Mouse (Mus musculus) hindbrain, postnatal 0 days (tissue): ENCODE measurements around the gene Zkscan5. TPM values are rescaled to one million over a fixed set of nuclear protein-coding genes. Genes with fewer than 3 reads are reported as not detected.

Experiments used
- ATAC-seq: fragments of 200-750 bp; cut with Nextera tagmentation; 2 replicates; pipeline ENCODE4 v1.8.0; 2017; ENCODE audit warnings: mild to moderate bottlenecking, moderate TSS enrichment, moderate library complexity
- DNase-seq: peaks from one replicate; pipeline ENCODE4 v3.0.0-alpha.2; 2015; ENCODE audit warnings: low spot score
- H3K27ac ChIP-seq: fragments of 300-500 bp; sonication (generic); 2 replicates; pipeline ENCODE4 v1.5.1; 2014; ENCODE audit warnings: mild to moderate bottlenecking
- H3K27me3 ChIP-seq: fragments of 300-500 bp; sonication (generic); 2 replicates; pipeline ENCODE4 v1.6.1; 2014; ENCODE audit warnings: low read length, mixed read lengths; ENCODE audit not compliant: insufficient read depth
- H3K36me3 ChIP-seq: fragments of 300-500 bp; sonication (generic); 2 replicates; pipeline ENCODE4 v1.6.1; 2014; ENCODE audit warnings: low read length, mixed read lengths; ENCODE audit not compliant: insufficient read depth
- H3K4me1 ChIP-seq: fragments of 300-500 bp; sonication (generic); 2 replicates; pipeline ENCODE4 v1.6.1; 2014; ENCODE audit warnings: antibody characterized with exemption, low read length, mixed read lengths; ENCODE audit not compliant: insufficient read depth
- H3K4me2 ChIP-seq: fragments of 300-500 bp; sonication (generic); 2 replicates; pipeline ENCODE4 v1.6.1; 2014; ENCODE audit warnings: low read depth, mild to moderate bottlenecking, low read length, moderate library complexity, mixed read lengths
- H3K4me3 ChIP-seq: fragments of 300-500 bp; sonication (generic); 2 replicates; pipeline ENCODE4 v1.5.1; 2014; ENCODE audit warnings: low read length
- H3K9ac ChIP-seq: fragments of 300-500 bp; sonication (generic); replicated peaks from 2 replicates; pipeline ENCODE4 v1.6.1; 2014; ENCODE audit warnings: mild to moderate bottlenecking, low read length, moderate library complexity, mixed read lengths
- H3K9me3 ChIP-seq: fragments of 300-500 bp; sonication (generic); 2 replicates; pipeline ENCODE4 v1.6.1; 2016; ENCODE audit warnings: low read length, mixed read lengths
- CTCF ChIP-seq: IDR thresholded peaks from 2 replicates; pipeline ENCODE4 v1.5.1; 2016; ENCODE audit warnings: antibody characterized with exemption, control low read depth, low read depth
- WGBS: fragments of 180-500 bp; shearing (Covaris S2); extraction: QIAGEN DNeasy Blood & Tissue Kit; methylation state at CpG from one replicate; pipeline ENCODE4 v1.1.7; 2014; 5-methylcytosine and 5-hydroxymethylcytosine counted together
- polyA plus RNA-seq: library from polyadenylated mRNA; unstranded; fragments of >200 nt; fragmentation: Nextera tagmentation; extraction: Ambion mirVana; gene quantifications from 2 replicates; pipeline ENCODE4 v1.2.1, GENCODE M21; 2015
- total RNA-seq: library from RNA; depleted of rRNA; stranded (reverse); fragments of >200 nt; gene quantifications from 2 replicates; pipeline ENCODE4 v1.2.3, GENCODE M21; 2014

The Zkscan5 gene
- total and polyA plus RNA-seq, 2 experiments from 2014 or later: 11.1 to 15.3 TPM

DNA sequence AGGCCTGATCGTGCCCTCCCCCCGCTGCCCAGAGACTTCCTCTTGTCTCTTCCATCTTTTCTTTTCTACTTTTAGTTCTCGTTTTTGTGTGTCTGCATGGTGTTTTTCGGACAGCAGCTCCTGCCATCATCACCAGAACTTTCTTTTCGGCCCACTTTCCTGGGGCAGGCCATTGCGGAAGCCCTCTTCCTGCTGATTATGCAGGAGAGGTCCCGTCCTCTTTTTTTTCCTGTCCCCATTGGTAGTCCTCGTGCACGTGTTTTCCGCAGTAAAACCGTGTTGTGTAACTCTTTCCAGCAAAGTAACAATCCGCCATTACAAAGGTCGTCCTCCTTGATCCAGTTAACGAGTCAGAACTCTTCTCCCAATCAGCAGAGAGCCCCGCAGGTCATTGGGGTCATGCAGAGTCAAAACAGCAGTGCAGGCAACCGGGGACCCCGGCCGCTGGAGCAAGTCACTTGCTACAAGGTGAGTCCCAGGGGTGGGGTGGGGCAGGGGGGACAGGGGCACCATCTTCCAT is 25.8 kb upstream of the Zkscan5 start:
- no peak overlapping the region for H3K4me3 ChIP-seq
- no peak for DNase-seq
- no peaks in the 10 kb centered on the region for H3K4me1 ChIP-seq
- no peak overlapping the region for H3K27ac ChIP-seq
- WGBS: 87% methylated on average over 18 of the region's 18 CpGs
- H3K9ac ChIP-seq: no peak overlapping the region
- ATAC-seq: no peak
- no peaks in the 10 kb centered on the region for H3K27me3 ChIP-seq
- TF ChIP-seq CTCF: no peak
- no peak overlapping the region for H3K4me2 ChIP-seq
- peaks cover 73% of the 10 kb centered on the region for H3K36me3 ChIP-seq
- no peaks in the 10 kb centered on the region for H3K9me3 ChIP-seq

DNA sequence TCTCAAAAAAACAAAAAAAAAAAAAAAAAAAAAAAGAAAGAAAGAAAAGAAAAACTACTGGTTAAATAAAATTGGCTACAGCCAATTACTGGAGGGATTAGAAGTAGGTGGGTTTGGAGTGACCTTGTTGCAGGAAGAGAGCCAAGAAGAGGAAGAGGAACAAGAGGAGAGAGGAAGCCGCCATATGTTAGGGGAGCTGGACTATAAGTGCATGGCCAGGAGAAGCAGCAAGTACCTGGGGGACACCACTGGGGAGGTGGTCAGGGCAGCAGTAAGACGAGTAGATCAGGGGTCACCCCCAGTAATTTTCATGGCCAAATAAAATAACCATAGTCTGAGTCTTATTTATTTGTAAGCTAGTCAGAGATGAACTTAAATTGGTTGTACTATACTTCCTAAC is 19.1 kb upstream of the Zkscan5 start:
- H3K27me3 ChIP-seq: no peaks in the 10 kb centered on the region
- H3K4me2 ChIP-seq: no peak overlapping the region
- no peak overlapping the region for H3K9ac ChIP-seq
- ATAC-seq: no peak
- peaks cover 6% of the 10 kb centered on the region for H3K4me1 ChIP-seq
- no peak overlapping the region for H3K4me3 ChIP-seq
- DNase-seq: no peak
- TF ChIP-seq CTCF: no peak
- WGBS: 93% methylated on average over 2 of the region's 2 CpGs
- no peaks in the 10 kb centered on the region for H3K9me3 ChIP-seq
- peaks cover 56% of the 10 kb centered on the region for H3K36me3 ChIP-seq
- no peak overlapping the region for H3K27ac ChIP-seq

DNA sequence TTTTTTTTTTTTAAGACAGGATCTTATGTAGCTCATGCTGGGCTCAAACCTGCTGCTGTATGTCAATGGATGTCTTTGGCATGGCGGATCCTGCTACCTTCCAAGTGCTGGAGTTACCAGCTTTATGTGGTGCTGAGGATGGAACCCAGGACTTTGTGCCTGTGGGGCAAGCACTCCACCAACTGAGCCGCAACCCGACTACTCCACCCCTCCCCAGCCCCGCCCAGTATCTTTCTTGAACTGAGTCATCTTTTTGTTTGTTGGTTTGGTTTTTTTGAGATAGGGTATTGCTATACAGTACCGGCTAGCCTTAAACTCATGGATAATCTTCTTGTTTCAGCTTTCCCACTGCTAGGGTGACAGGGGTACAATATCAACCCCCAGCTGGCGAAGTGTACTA is 14.9 kb upstream of the Zkscan5 start:
- WGBS: 96% methylated on average over 6 of the region's 6 CpGs
- Histone ChIP-seq H3K27me3 (no peaks in the 10 kb centered on the region), H3K4me2 (0 out of 2 replicates have a peak overlapping the region, but pooled peaks have one; percentile 90), H3K4me1 (peaks cover 16% of the 10 kb centered on the region), H3K27ac (no peak overlapping the region), H3K36me3 (peaks cover 27% of the 10 kb centered on the region), H3K9me3 (no peaks in the 10 kb centered on the region), H3K9ac (no peak overlapping the region), H3K4me3 (no peak overlapping the region)
- DNase-seq (no peak), ATAC-seq (no peak)
- no peak for TF ChIP-seq CTCF

DNA sequence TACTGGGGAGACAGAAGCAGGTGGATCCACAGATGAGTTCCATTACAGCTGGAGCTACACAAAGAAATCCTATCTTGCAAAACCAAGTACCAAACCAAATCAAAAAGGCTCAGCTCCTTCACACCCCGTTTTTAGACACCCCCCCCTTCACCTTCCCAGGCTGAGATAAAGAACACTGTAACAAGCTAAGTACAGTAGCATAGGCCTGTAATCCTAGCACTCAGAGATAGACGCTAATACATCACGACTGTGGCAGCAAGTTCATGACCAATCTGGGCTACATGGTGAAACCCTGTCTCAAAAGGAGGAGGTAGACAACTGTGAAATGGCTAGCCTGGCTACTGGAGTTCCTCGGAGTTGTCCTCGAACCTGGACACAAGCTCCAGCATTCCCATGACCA is 14.0 kb upstream of the Zkscan5 start:
- Histone ChIP-seq H3K4me2 (peak overlapping the region; percentile 90), H3K27me3 (no peaks in the 10 kb centered on the region), H3K9ac (peak overlapping the region; percentile 91), H3K4me1 (peaks cover 16% of the 10 kb centered on the region), H3K27ac (peak overlapping the region; percentile 95; the same call in 1 of the 2 replicates), H3K36me3 (peaks cover 30% of the 10 kb centered on the region), H3K9me3 (no peaks in the 10 kb centered on the region), H3K4me3 (peak overlapping the region; percentile 83)
- 53% methylated on average over 5 of the region's 5 CpGs for WGBS
- ATAC-seq (0 out of 2 replicates have a peak, but pooled peaks have one; percentile 3), DNase-seq (no peak)
- TF ChIP-seq CTCF: no peak

DNA sequence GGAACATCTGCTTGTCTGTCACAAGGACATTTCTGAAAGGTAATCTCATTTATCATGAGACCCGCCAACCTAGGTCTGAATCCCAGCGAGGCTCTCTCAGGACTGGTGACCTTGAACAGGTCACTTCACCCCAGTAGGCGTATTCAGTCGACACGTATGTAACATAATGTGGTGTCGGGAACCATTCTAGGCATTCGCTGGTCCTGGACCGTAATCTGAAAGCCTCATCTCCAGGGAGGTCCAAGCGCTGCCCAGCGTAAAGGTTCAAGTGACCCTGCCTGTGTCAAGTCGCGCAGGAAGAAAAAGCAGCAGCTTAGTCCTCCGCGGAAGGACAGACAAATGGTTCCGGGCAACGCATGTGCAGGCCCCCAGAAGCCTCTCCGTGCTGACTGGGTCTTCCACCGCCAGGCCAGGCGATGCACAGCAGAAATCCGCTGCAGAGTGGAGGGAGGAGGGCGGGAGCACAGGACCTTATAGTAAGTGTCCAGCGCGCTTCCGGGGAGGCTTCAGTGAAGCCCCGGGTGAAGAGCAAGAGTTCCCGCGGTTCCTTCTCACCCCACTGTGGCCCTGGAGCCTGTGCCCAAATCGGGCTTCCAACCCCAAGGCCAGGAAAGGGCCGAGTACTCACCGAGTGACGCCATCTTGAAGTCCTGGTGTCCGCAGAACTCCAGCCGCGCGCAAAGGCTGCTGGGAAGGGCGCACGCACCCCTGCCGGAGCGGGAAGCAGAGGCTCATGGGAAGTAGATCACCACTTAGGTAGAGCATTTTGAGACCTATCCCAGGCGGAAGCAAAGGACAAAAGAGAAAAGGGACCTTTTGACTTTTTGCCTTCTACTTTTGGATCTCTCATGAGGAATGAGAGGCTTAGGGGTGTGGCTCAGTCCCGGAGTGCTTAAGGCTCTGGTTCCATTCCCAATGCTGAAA is 13.2 kb upstream of the Zkscan5 start:
- Histone ChIP-seq H3K4me2 (peak overlapping the region; percentile 90), H3K9me3 (no peaks in the 10 kb centered on the region), H3K4me3 (peak overlapping the region; percentile 83), H3K4me1 (peaks cover 16% of the 10 kb centered on the region), H3K27ac (peak overlapping the region; percentile 95), H3K36me3 (peaks cover 30% of the 10 kb centered on the region), H3K9ac (peak overlapping the region; percentile 91), H3K27me3 (no peaks in the 10 kb centered on the region)
- DNase-seq (peak; percentile 95), ATAC-seq (peak; percentile 94)
- TF ChIP-seq CTCF: no peak
- 1% methylated on average over 41 of the region's 41 CpGs for WGBS

DNA sequence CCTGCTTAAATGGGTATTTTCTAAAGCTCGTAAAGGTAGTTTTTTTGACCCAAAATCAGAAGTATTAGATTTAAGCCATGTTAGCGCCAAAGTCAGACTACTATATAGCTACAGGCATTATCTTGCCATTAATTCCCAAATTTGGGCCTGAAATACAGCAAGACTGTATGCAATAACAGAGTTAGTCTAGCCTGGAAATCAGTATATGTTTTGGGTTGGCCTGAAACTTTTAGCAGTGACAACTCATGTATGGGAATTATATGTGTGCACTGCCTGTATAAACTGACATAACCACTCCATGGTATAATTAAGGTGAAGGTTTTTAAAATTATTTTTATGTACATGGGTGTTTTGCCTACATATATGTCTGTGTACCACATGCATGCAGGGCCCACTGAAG is 12.4 kb upstream of the Zkscan5 start, which contains the start of gene Atp5j2:
Atp5j2 (minus strand) TSS at position 101 of the 400 bp plus-strand sequence.
- Histone ChIP-seq H3K4me2 (peak within 1 kb of the TSS; percentile 90), H3K4me3 (peak within 1 kb of the TSS; percentile 83), H3K27ac (peak within 1 kb of the TSS; percentile 95), H3K36me3 (peaks cover 30% of the 10 kb centered on the region), H3K9ac (peak within 1 kb of the TSS; percentile 91), H3K27me3 (no peaks in the 10 kb centered on the region), H3K9me3 (no peaks in the 10 kb centered on the region), H3K4me1 (peaks cover 16% of the 10 kb centered on the region)
- ATAC-seq (no peak), DNase-seq (no peak)
- no peak for TF ChIP-seq CTCF
- WGBS: 88% methylated on average over 2 of the region's 2 CpGs
